Mouse (Mus musculus) midbrain, embryonic 13.5 days (tissue): ENCODE data around the gene Olfr895. TPM values are rescaled to one million over a fixed set of nuclear protein-coding genes. Genes with fewer than 3 reads are reported as not detected.

Experiments used
- ATAC-seq: fragments of 200-750 bp; cut with Nextera tagmentation; 2 replicates; pipeline ENCODE4 v1.8.0; 2017; ENCODE audit warnings: mild to moderate bottlenecking, moderate TSS enrichment, moderate library complexity
- H3K27ac ChIP-seq: fragments of 300-500 bp; sonication (generic); 2 replicates; pipeline ENCODE4 v1.5.1; 2015; ENCODE audit warnings: inconsistent platforms, mild to moderate bottlenecking, moderate library complexity
- H3K27me3 ChIP-seq: fragments of 300-500 bp; sonication (generic); 2 replicates; pipeline ENCODE4 v1.6.1; 2015; ENCODE audit warnings: mild to moderate bottlenecking, inconsistent platforms
- H3K36me3 ChIP-seq: fragments of 300-500 bp; sonication (generic); 2 replicates; pipeline ENCODE4 v1.6.1; 2015; ENCODE audit warnings: mild to moderate bottlenecking, inconsistent platforms
- H3K4me1 ChIP-seq: fragments of 300-500 bp; sonication (generic); replicated peaks from 2 replicates; pipeline ENCODE4 v1.6.1; 2015; ENCODE audit warnings: inconsistent platforms
- H3K4me2 ChIP-seq: fragments of 300-500 bp; sonication (generic); replicated peaks from 2 replicates; pipeline ENCODE4 v1.6.1; 2015; ENCODE audit warnings: moderate library complexity, mild to moderate bottlenecking, inconsistent platforms
- H3K4me3 ChIP-seq: fragments of 300-500 bp; sonication (generic); replicated peaks from 2 replicates; pipeline ENCODE4 v1.5.1; 2015; ENCODE audit warnings: mild to moderate bottlenecking, inconsistent platforms
- H3K9ac ChIP-seq: fragments of 300-500 bp; sonication (generic); replicated peaks from 2 replicates; pipeline ENCODE4 v1.6.1; 2015; ENCODE audit warnings: mild to moderate bottlenecking, inconsistent platforms
- H3K9me3 ChIP-seq: fragments of 300-500 bp; sonication (generic); 2 replicates; pipeline ENCODE4 v1.6.1; 2016; ENCODE audit warnings: mild to moderate bottlenecking, inconsistent platforms
- WGBS: fragments of 180-500 bp; shearing (Covaris S2); methylation state at CpG from one replicate; pipeline ENCODE4 v1.1.7; 2015; 5-methylcytosine and 5-hydroxymethylcytosine counted together
- polyA plus RNA-seq: library from polyadenylated mRNA; unstranded; fragments of >200 nt; fragmentation: Nextera tagmentation; extraction: Ambion mirVana; gene quantifications from 2 replicates; pipeline ENCODE4 v1.2.1, GENCODE M21; 2015

The Olfr895 gene
- not detected in 2 replicates for polyA plus RNA-seq

DNA sequence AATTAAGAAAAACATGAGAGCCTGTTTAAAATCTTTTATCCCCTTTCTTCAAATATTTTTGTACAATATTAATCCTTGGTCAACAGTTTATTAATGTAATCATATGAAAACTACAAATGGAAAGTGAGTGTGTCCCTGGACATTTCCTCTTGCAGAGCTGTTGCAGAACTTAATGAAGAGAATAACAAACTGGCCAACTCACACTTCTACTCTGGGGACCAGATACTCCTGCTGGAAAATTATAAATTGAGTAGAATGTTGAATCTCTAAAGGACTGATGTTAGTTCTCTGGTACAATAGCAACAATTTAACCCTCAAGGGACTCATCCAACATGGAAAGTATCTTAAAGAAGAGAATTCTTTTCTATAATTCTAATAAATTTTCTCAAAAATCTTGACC is at the start of gene Olfr895:
Gene Olfr895 (plus strand): TSS at position 301 of the 400 bp plus-strand sequence.
- no peak within 1 kb of the TSS for H3K4me3 ChIP-seq
- H3K27me3 ChIP-seq = no peaks in the 10 kb centered on the region
- H3K9me3 ChIP-seq = no peaks in the 10 kb centered on the region
- no peaks in the 10 kb centered on the region for H3K36me3 ChIP-seq
- ATAC-seq = no peak
- no peak within 1 kb of the TSS for H3K4me2 ChIP-seq
- H3K4me1 ChIP-seq = no peaks in the 10 kb centered on the region
- no peak within 1 kb of the TSS for H3K27ac ChIP-seq
- H3K9ac ChIP-seq = no peak within 1 kb of the TSS

DNA sequence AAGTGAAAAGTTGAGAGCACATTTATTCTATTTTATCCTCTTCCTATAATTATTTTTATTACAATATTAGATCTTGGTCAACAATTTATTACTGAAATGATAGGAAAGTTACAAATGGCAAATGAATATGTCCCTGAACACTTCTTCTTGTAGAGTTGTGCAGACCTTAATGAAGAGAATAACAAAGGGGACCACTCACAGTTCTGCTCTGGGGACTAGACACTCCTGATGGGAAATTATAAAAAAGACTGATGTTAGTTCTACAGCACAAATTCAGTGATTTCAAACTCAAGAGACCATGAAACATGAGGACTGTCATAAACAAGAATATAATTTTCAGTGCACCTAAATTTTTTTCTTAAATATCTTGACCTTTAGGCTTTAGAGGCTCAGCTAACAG is 15.2 kb upstream of the Olfr895 start, which contains the start of gene Olfr143:
Gene Olfr143 (plus strand): TSS at position 301 of the 400 bp plus-strand sequence.
- no peaks in the 10 kb centered on the region for H3K4me1 ChIP-seq
- no peaks in the 10 kb centered on the region for H3K9me3 ChIP-seq
- no peak for ATAC-seq

DNA sequence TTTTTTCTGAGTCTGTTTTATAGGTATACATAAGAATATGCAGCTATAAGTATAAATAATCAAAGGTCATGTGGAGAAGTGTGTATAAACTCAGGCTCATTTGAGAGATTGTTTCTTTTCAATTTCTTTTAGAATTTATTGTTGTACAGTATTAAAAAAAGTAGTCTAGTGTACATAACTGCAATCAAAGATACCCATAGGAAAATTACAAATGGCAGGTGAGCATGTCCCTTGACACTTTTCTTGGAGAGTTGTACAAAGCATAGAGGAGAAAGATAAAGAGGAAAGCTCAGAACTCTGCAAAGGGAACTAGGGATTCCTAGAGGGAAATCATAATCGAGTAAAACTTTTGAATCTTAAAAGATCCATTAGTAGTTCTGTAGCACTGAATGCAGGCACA is 23.2 kb downstream of the Olfr895 start, which contains the start of gene Olfr896-ps1:
Gene Olfr896-ps1 (plus strand): TSS at position 301 of the 400 bp plus-strand sequence.
- H3K9me3 ChIP-seq = no peaks in the 10 kb centered on the region
- H3K4me1 ChIP-seq = no peaks in the 10 kb centered on the region
- no peak within 1 kb of the TSS for H3K27ac ChIP-seq
- no peak for ATAC-seq
- H3K4me3 ChIP-seq = no peak within 1 kb of the TSS
- H3K27me3 ChIP-seq = no peaks in the 10 kb centered on the region
- 83% methylated on average over 1 of the region's 1 CpGs for WGBS
- H3K9ac ChIP-seq = no peak within 1 kb of the TSS
- no peak within 1 kb of the TSS for H3K4me2 ChIP-seq
- H3K36me3 ChIP-seq = no peaks in the 10 kb centered on the region

More for the DNA sequence above, 15.2 kb upstream of the Olfr895 start, which contains the start of gene Olfr143:
- Histone ChIP-seq H3K9ac (no peak within 1 kb of the TSS), H3K27me3 (no peaks in the 10 kb centered on the region), H3K4me3 (no peak within 1 kb of the TSS), H3K36me3 (no peaks in the 10 kb centered on the region), H3K27ac (no peak within 1 kb of the TSS), H3K4me2 (no peak within 1 kb of the TSS)

Other genes with a start within 250 kb of the Olfr895 start
- not detected in 2 replicates for gene Olfr883, start 242.0 kb upstream of the Olfr895 start, polyA plus RNA-seq
- not detected in 2 replicates for gene Olfr884, start 221.3 kb upstream of the Olfr895 start, polyA plus RNA-seq
- not detected in 2 replicates for gene Olfr885, start 206.5 kb upstream of the Olfr895 start, polyA plus RNA-seq
- not detected in 2 replicates for gene Olfr887, start 183.8 kb upstream of the Olfr895 start, polyA plus RNA-seq
- gene Olfr888, start 159.7 kb upstream of the Olfr895 start, polyA plus RNA-seq = not detected in 2 replicates
- gene Olfr889, start 152.7 kb upstream of the Olfr895 start, polyA plus RNA-seq = 0.06 and 0.07 TPM in 2 replicates
- not detected in 2 replicates for gene Olfr890, start 125.3 kb upstream of the Olfr895 start, polyA plus RNA-seq
- gene Olfr891, start 87.0 kb upstream of the Olfr895 start, polyA plus RNA-seq = not detected in 2 replicates
- not detected in 2 replicates for gene Olfr893, start 59.5 kb upstream of the Olfr895 start, polyA plus RNA-seq
- not detected in 2 replicates for gene Olfr894, start 49.8 kb upstream of the Olfr895 start, polyA plus RNA-seq
- not detected in 2 replicates for gene Olfr143, start 15.1 kb upstream of the Olfr895 start, polyA plus RNA-seq
- gene Olfr896-ps1, start 23.3 kb downstream of the Olfr895 start, polyA plus RNA-seq = not detected in 2 replicates
- not detected in 2 replicates for gene Olfr25, start 61.2 kb downstream of the Olfr895 start, polyA plus RNA-seq
- gene Olfr898, start 80.6 kb downstream of the Olfr895 start, polyA plus RNA-seq = not detected in 2 replicates
- gene Olfr250, start 99.0 kb downstream of the Olfr895 start, polyA plus RNA-seq = not detected in 2 replicates
- not detected in 2 replicates for gene Olfr251, start 109.2 kb downstream of the Olfr895 start, polyA plus RNA-seq
- not detected in 2 replicates for gene Olfr147, start 133.8 kb downstream of the Olfr895 start, polyA plus RNA-seq
- gene Olfr901, start 161.6 kb downstream of the Olfr895 start, polyA plus RNA-seq = not detected in 2 replicates
- gene Olfr902, start 179.8 kb downstream of the Olfr895 start, polyA plus RNA-seq = not detected in 2 replicates
- not detected in 2 replicates for gene Olfr904, start 195.3 kb downstream of the Olfr895 start, polyA plus RNA-seq
- not detected in 2 replicates for gene Olfr905, start 203.3 kb downstream of the Olfr895 start, polyA plus RNA-seq
- gene Olfr906, start 219.2 kb downstream of the Olfr895 start, polyA plus RNA-seq = not detected in 2 replicates
- not detected in 2 replicates for gene Olfr907, start 227.9 kb downstream of the Olfr895 start, polyA plus RNA-seq